28 mouse cellular contexts compared by ENCODE assay signal in the genomic region with DNA sequence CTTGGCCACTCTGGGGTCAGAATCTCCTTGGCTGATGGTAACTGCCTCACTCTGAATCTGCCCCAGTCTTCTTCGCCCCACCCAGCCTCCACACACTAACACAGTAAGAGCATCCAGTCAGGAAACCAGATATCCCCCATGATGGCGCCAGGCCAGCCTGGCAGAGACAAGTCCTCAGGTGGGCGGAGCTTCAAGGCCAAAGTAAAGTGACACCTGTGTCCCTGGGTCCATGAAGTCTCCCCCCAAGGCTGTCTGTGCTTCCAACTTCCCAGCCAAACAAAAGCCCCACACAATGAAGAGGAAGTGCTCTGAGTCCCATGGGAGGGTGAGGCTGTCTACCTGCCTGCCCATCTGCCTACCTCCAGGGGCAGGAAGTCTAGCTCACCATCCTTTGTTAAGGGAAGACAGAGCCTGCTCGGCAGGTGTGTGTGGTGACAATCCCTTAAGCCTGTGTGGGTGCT. TPM values are rescaled to one million over a fixed set of nuclear protein-coding genes. Genes with fewer than 3 reads are reported as not detected.
DNase-seq lines count a peak whose midpoint lies in the region; ATAC-seq and TF ChIP-seq lines count a peak whose summit lies in the region.
"Had no signal": no experiment of that assay in that cellular context is flagged by ENCODE, and none has a peak within 500 bp of the region (broad histone marks: within the 10 kb centered on the region; RNA-seq: fewer than 3 reads in every experiment).

No protein-coding gene starts in this region.

- no peak for TF ChIP-seq POLR2A in lung, adult 2 months (IDR thresholded peaks at IDR 0.05; ENCODE audit: borderline replicate concordance, extremely low read depth, low read depth, low read length)

- H3K9ac ChIP-seq in lung, embryonic 14.5 days: no peak overlapping the region
- H3K9ac ChIP-seq in embryonic facial prominence, embryonic 13.5 days: no peak overlapping the region
- no peak overlapping the region for H3K9ac ChIP-seq in midbrain, postnatal 0 days (replicated peaks; ENCODE audit: low read length, poor library complexity, severe bottlenecking)
- H3K9ac ChIP-seq: heart, embryonic 12.5 days; hindbrain, embryonic 15.5 days; kidney, embryonic 15.5 days; limb, embryonic 13.5 days; liver, embryonic 13.5 days; stomach, embryonic 15.5 days had no signal

- H3K4me2 ChIP-seq in lung, embryonic 14.5 days: no peak overlapping the region
- H3K4me2 ChIP-seq in embryonic facial prominence, embryonic 13.5 days: no peak overlapping the region
- H3K4me2 ChIP-seq in midbrain, postnatal 0 days (ENCODE audit: low read depth, low read length, poor library complexity, severe bottlenecking): no peak overlapping the region
- H3K4me2 ChIP-seq: heart, embryonic 12.5 days; hindbrain, embryonic 15.5 days; kidney, embryonic 15.5 days; limb, embryonic 13.5 days; liver, embryonic 13.5 days; stomach, embryonic 15.5 days had no signal

- H3K9me3 ChIP-seq in lung, embryonic 14.5 days (ENCODE audit: low read depth, low read length): no peaks in the 10 kb centered on the region
- H3K9me3 ChIP-seq in embryonic facial prominence, embryonic 13.5 days: no peaks in the 10 kb centered on the region
- no peaks in the 10 kb centered on the region for H3K9me3 ChIP-seq in midbrain, postnatal 0 days (ENCODE audit: low read length)
- H3K9me3 ChIP-seq: hindbrain, embryonic 15.5 days; kidney, embryonic 15.5 days; liver, embryonic 13.5 days; midbrain, embryonic 10.5 days; stomach, embryonic 15.5 days had no signal

- no peak overlapping the region for H3K27ac ChIP-seq in lung, embryonic 14.5 days (ENCODE audit: low read depth)
- H3K27ac ChIP-seq in embryonic facial prominence, embryonic 13.5 days: peak overlapping the region; percentile 28; the same call in 1 of the 2 replicates
- H3K27ac ChIP-seq in midbrain, postnatal 0 days (ENCODE audit: low read depth, low read length): no peak overlapping the region
- H3K27ac ChIP-seq: hindbrain, embryonic 15.5 days; kidney, embryonic 15.5 days; liver, embryonic 13.5 days; macrophage; midbrain, embryonic 10.5 days; stomach, embryonic 15.5 days had no signal

- H3K4me3 ChIP-seq in lung, embryonic 14.5 days (ENCODE audit: low read depth, low read length): no peak overlapping the region
- H3K4me3 ChIP-seq in lung, adult 2 months (replicated peaks; ENCODE audit: extremely low read depth, low read depth, low read length): no peak overlapping the region
- no peak overlapping the region for H3K4me3 ChIP-seq in embryonic facial prominence, embryonic 13.5 days
- H3K4me3 ChIP-seq in midbrain, postnatal 0 days (ENCODE audit: low read depth, low read length): no peak overlapping the region
- H3K4me3 ChIP-seq: heart, embryonic 12.5 days; hindbrain, embryonic 15.5 days; kidney, embryonic 15.5 days; limb, embryonic 13.5 days; liver, embryonic 13.5 days; midbrain, embryonic 10.5 days; stomach, embryonic 15.5 days had no signal

- no peaks in the 10 kb centered on the region for H3K4me1 ChIP-seq in lung, embryonic 14.5 days (ENCODE audit: insufficient read depth)
- no peaks in the 10 kb centered on the region for H3K4me1 ChIP-seq in lung, adult 2 months (ENCODE audit: control insufficient read depth, insufficient read depth, low read length)
- peaks cover 29% of the 10 kb centered on the region for H3K4me1 ChIP-seq in embryonic facial prominence, embryonic 13.5 days
- no peaks in the 10 kb centered on the region for H3K4me1 ChIP-seq in midbrain, postnatal 0 days (ENCODE audit: insufficient read depth, low read length)
- H3K4me1 ChIP-seq: hindbrain, embryonic 15.5 days; kidney, embryonic 15.5 days; liver, embryonic 13.5 days had no signal

- WGBS in lung, embryonic 14.5 days: 59% methylated on average over 4 of the region's 4 CpGs
- WGBS in lung, adult 2 months: 49% methylated on average over 4 of the region's 4 CpGs
- 50% methylated on average over 4 of the region's 4 CpGs for WGBS in embryonic facial prominence, embryonic 13.5 days
- WGBS in midbrain, postnatal 0 days: 66% methylated on average over 4 of the region's 4 CpGs

- no peak for ATAC-seq in lung, embryonic 14.5 days (ENCODE audit: insufficient read depth)
- ATAC-seq in embryonic facial prominence, embryonic 13.5 days (ENCODE audit: insufficient number of reproducible peaks, insufficient read depth, low FRiP score, low TSS enrichment, low read depth): no peak
- ATAC-seq in midbrain, postnatal 0 days (ENCODE audit: low FRiP score): no peak
- ATAC-seq: forebrain, embryonic 16.5 days; intestine, embryonic 16.5 days had no signal

- no peaks in the 10 kb centered on the region for H3K36me3 ChIP-seq in lung, embryonic 14.5 days (ENCODE audit: insufficient read depth)
- H3K36me3 ChIP-seq in embryonic facial prominence, embryonic 13.5 days: no peaks in the 10 kb centered on the region
- no peaks in the 10 kb centered on the region for H3K36me3 ChIP-seq in midbrain, postnatal 0 days (ENCODE audit: insufficient read depth, low read length)
- H3K36me3 ChIP-seq: heart, embryonic 12.5 days; hindbrain, embryonic 15.5 days; kidney, embryonic 15.5 days; limb, embryonic 13.5 days; liver, embryonic 13.5 days; midbrain, embryonic 10.5 days; stomach, embryonic 15.5 days had no signal

- DNase-seq in lung, embryonic 14.5 days: peak; percentile 21
- DNase-seq in lung, adult 2 months: no peak
- peak; percentile 70 for DNase-seq in R1 (ENCODE audit: low read depth, low spot score)
- DNase-seq in thymus, postnatal 14 days: peak; percentile 54
- no peak for DNase-seq in spleen, postnatal 10 days (ENCODE audit: low spot score in 2 of 2)
- DNase-seq in embryo, embryonic 11 days: no peak
- DNase-seq in midbrain, postnatal 0 days (ENCODE audit: low spot score): no peak
- DNase-seq: adrenal gland, adult 2 months; cerebellum, adult 9-10 months; heart, adult 11 months; heart, postnatal 14 days; liver, embryonic 13.5 days; spleen, adult 18-20 months had no signal

- no peaks in the 10 kb centered on the region for H3K27me3 ChIP-seq in lung, embryonic 14.5 days (ENCODE audit: insufficient read depth, low read length)
- H3K27me3 ChIP-seq in embryonic facial prominence, embryonic 13.5 days: 0 out of 2 replicates have a peak, but pooled peaks cover 3% of the 10 kb centered on the region
- no peaks in the 10 kb centered on the region for H3K27me3 ChIP-seq in midbrain, postnatal 0 days (ENCODE audit: insufficient read depth, low read length)
- H3K27me3 ChIP-seq: heart, embryonic 12.5 days; hindbrain, embryonic 15.5 days; kidney, embryonic 15.5 days; limb, embryonic 13.5 days; liver, embryonic 13.5 days; stomach, embryonic 15.5 days had no signal

- no peak for TF ChIP-seq CTCF in lung, embryonic 14.5 days (IDR thresholded peaks at IDR 0.05; ENCODE audit: low read depth)
- no peak for TF ChIP-seq CTCF in lung, adult 2 months (IDR thresholded peaks at IDR 0.05; ENCODE audit: insufficient read depth, low read length)
- no peak for TF ChIP-seq CTCF in midbrain, postnatal 0 days (IDR thresholded peaks at IDR 0.05)

RNA-seq across cellular contexts. Expression of gene Adamts14, which starts 31.2 kb away (rescaled TPM):
- 1.5 and 1.8 TPM in 2 replicates for polyA plus RNA-seq in lung, embryonic 14.5 days (2014; fragmentation: Nextera tagmentation; extraction: Ambion mirVana)
- 3.6 TPM in 2 replicates for polyA plus RNA-seq in lung, adult 2 months (2012; rRNA removed)
- 2.2 and 2.9 TPM in 2 replicates for polyA plus RNA-seq in embryonic facial prominence, embryonic 13.5 days (2015; fragmentation: Nextera tagmentation; extraction: Ambion mirVana)
- total RNA-seq in midbrain, postnatal 0 days (2014; rRNA removed): 1.1 and 1.6 TPM in 2 replicates
- 0.27 and 0.31 TPM in 2 replicates for polyA plus RNA-seq in midbrain, postnatal 0 days (2015; fragmentation: Nextera tagmentation; extraction: Ambion mirVana)

RNA-seq across cellular contexts. Expression of gene Prf1, which starts 55.6 kb away (rescaled TPM):
- polyA plus RNA-seq in lung, embryonic 14.5 days (2014; fragmentation: Nextera tagmentation; extraction: Ambion mirVana): not detected in 2 replicates
- polyA plus RNA-seq in lung, adult 2 months (2012; rRNA removed): 6.2 and 8.0 TPM in 2 replicates
- not detected in 2 replicates for polyA plus RNA-seq in embryonic facial prominence, embryonic 13.5 days (2015; fragmentation: Nextera tagmentation; extraction: Ambion mirVana)
- total RNA-seq in midbrain, postnatal 0 days (2014; rRNA removed): not detected in 2 replicates
- not detected in 2 replicates for polyA plus RNA-seq in midbrain, postnatal 0 days (2015; fragmentation: Nextera tagmentation; extraction: Ambion mirVana)
- total RNA-seq: heart, postnatal 14 days; layer of hippocampus, adult 18-20 months; layer of hippocampus, postnatal 25 days; left cerebral cortex, postnatal 10 days had no signal
- polyA plus RNA-seq: cortical plate, adult 2 months; forebrain, embryonic 16.5 days; heart, embryonic 12.5 days; hindbrain, embryonic 15.5 days; kidney, embryonic 15.5 days; liver, embryonic 13.5 days; macrophage; midbrain, embryonic 10.5 days; neural tube, embryonic 14.5 days had no signal

Comparison
In these comparisons a context has a peak if more than half of its experiments do, and no peak if none do; other contexts are left out.
1. DNase-seq: peak in lung, embryonic 14.5 days (single experiment), R1 (single experiment) and thymus, postnatal 14 days (single experiment); none in lung, adult 2 months (single experiment), spleen, postnatal 10 days (0 of 2), embryo, embryonic 11 days (single experiment) and midbrain, postnatal 0 days (single experiment).